Mouse (Mus musculus): ENCODE data around the gene Aig1.

- TF ChIP-seq POLR2A (IDR thresholded peaks at IDR 0.05; ENCODE audit: borderline replicate concordance, control insufficient read depth, low read depth, low read length) (no peak), CTCF (IDR thresholded peaks at IDR 0.05; ENCODE audit: control insufficient read depth, insufficient read depth, low read length) (no peak)
Observed at GRCm38 (mm10) chr10:13838511-13839126, 30.2 kb downstream of the Aig1 start.
